Mouse (Mus musculus) adrenal gland, adult 2 months (tissue): ENCODE data around the gene Ccl8. TPM values are rescaled to one million over a fixed set of nuclear protein-coding genes. Genes with fewer than 3 reads are reported as not detected.

Experiments used
- DNase-seq: peaks from one replicate; pipeline ENCODE4 v3.0.0; 2021
- long read RNA-seq: library from polyadenylated mRNA; stranded (forward); transcript quantifications from one replicate; pipeline ENCODE4 v2.0.0, GENCODE M21; 2021
- polyA plus RNA-seq: library from polyadenylated mRNA; depleted of rRNA; stranded (reverse); fragments of >200 nt; gene quantifications from 2 replicates; pipeline ENCODE4 v1.2.3, GENCODE M21; 2012; rRNA removed
- total RNA-seq, 2 experiments: library from RNA; stranded (reverse); gene quantifications; 2 replicates each; pipeline ENCODE4 v1.2.3; 2021

The Ccl8 gene
- total RNA-seq (under 1 TPM in 1 of 2 experiments, not detected in 1; 0.63 TPM), polyA plus RNA-seq (0.25 TPM in 1 of 2 replicates, not detected in the other)
- long read RNA-seq, partial matches to known transcripts, result 2 of 2 reads
- long read RNA-seq, other reads (novel, unspliced or antisense), result 0 of 2 reads

DNA sequence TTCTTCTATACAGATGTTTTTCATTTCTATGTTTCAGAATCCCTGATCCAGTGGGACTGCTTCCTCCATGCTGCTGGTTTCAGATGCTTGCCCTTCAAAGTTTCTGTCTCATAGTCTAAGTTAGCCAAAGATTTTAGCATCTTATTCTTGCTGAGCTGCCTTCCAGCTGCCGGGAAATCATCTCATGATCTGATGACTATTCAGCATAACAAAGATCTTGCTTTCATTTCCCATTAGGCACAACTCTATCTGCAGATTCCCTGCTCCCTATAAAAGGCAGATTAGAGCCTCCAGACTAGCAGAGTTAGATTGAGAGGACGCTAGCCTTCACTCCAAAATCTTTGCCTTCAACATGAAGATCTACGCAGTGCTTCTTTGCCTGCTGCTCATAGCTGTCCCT, at the start of gene Ccl8:
Ccl8 (plus strand) TSS at position 301 of the 400 bp plus-strand sequence.
- no peak for DNase-seq

DNA sequence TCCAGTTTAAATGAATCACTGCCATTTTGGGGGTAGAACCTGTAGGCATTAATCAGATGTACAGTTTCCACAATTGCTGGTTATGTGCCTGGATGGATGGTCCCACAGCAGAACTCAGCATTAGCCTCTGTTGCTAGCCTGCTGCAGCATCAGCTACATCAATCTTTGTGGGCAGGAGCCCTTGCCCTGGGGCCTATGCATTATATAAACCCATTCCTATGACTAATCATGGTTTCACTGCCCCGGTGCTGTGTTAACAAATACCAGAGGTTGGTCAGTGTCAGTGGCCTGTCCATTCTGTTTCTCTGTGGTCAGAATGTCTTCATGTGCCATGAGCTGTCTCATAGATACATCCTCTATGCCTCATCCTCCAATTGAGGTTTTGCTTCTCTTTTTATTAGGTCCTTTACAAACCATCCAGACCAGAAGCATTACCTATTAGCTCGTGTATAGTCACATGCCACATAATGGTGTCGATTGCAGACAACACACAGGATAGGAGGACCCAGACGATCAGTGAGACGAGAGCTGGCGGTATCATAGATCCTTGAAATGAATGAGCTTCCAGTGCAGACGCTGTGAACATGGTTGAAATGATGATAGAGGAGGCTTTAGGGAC, 47.9 kb upstream of the Ccl8 start:
- DNase-seq, result peak; percentile 4

DNA sequence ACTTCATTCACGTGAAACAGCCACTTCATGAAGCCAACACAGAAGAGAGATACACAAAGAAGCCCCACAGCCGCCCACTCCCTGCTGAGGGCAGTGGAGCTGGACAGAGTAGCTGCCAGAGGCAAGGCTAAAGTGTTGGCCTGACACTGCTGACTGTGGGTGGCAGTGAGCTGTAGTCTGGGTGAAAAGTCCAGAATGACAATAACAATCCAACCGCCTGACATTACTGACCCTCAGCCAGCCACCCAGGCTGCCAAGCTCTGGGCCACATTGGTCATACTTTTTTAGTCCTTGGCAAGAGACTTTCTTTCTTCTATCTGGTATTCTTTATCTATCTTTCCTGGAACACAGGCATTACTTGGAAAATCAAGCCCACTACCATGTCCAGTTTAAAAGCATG, 43.9 kb upstream of the Ccl8 start:
- no peak for DNase-seq

DNA sequence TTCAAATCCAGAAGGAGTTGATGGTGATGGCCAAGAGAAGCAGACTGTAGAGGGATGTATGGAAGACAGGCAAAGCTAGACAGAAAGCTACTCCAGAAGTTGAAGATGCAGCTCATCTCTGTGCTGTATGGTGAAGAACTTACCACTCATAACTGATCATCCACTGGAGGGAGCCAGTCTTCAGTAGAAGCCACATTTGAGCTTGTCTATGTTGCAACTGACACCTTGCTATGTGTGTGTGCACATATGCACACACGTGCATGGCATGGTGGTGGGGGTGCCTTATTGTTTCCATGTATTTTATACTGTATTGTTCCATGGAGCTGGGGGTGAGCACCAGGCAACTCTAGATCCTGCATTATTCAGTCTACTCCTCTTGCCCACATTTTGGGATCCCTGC, 42.6 kb upstream of the Ccl8 start:
- DNase-seq, result no peak

DNA sequence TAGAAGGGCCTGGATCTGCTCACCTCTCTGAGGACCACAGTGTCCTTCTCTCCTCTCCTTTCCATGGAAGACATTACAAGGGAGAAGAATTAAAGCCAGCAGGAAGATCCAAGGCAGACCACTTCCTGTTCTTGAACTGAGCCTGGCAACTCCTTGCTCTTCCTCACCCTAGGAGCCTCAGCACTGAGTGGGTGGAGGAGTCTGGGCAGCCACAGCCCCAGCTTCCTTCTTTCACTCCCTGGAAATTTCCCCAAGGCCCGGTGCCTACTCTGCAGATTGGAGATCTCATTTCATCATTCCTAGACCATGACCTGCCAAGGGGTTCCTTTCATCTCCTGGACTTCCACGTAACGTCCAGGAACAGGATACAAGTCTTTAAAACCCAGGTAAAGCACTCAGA, 42.0 kb upstream of the Ccl8 start:
- no peak for DNase-seq

DNA sequence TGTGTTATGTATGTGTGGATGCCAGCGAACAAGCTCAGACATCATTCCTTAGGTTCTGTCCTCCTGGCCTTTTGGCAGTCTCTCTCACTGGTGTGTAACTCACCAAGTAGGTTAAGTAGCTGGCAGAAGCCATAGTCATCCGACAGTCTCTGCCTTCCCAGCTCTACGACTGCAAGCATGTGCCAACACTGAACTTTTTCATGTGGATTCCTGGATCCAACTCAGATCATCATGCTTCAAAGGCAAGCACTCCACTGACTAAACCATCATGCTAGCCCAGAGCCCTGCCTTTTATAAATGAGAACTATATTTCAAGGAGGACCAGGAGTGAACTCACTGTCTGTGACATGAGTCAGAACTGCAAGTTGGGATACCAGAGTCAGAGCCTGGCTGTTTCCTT, 41.3 kb upstream of the Ccl8 start:
- DNase-seq, result no peak

DNA sequence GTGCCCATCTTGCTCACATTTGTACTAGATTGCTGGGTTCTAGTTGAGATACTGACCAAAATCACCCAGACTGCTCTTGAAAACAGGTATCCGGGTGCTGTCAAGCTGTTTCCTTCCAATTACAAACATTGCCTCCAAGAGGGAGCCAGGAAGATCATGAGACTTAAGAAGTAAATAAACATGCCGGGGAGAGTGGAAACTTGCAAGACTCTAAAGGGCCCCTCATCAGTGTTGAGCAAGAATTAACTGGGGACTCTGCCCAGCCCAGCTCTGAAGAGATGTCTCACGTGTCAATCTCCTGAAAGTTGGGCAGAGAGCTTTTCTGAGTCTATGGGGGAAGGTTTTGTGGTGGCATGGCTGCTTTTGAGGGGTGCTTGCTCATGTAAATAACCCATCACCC, 38.0 kb upstream of the Ccl8 start:
- DNase-seq, result no peak

DNA sequence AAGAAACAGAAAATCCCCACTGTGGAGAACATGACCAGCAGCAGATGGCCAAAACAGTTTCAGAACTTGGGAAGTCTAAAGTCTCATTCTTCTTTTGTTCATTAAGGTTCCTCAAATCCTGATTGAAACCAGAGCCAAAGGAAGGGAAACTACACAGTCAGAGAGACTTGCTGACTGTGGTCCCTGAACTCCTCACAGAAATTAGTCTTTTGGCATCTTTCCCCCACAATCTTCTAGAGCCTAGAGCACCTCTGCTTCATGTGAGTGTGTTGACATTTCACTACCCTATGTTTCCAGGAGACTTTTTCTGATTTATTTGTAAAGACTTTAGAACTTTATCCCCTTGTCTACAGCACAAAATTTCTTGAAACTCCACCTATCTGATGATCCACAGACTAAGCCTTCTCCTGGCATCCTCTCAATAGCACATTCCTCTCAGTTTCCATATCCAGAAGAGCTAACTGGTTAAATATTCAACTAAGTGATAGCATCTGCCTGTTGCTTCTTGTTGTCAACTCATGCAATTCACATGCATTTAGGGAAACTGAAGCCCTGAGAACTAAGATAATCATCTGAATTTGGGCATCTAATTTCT, 36.8 kb upstream of the Ccl8 start:
- no peak for DNase-seq

DNA sequence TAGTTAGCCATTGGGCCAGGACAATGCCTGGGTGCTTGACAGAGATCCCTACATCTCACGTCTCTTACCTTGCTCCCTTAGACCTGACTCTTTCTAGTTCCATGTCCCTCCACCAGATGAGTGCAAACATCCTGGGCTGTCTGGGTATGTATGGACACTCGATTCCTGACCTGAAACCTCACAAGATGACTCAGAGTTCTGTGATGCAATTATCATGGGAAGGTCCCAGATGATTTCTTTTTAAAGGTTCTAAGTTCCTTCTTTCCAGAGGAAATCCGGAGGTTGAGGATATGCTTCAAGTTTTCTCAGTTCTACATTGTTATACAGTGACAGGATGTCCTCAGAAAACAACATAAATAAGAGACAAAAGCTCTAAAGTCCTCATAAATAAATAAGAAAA, 34.1 kb upstream of the Ccl8 start:
- no peak for DNase-seq

DNA sequence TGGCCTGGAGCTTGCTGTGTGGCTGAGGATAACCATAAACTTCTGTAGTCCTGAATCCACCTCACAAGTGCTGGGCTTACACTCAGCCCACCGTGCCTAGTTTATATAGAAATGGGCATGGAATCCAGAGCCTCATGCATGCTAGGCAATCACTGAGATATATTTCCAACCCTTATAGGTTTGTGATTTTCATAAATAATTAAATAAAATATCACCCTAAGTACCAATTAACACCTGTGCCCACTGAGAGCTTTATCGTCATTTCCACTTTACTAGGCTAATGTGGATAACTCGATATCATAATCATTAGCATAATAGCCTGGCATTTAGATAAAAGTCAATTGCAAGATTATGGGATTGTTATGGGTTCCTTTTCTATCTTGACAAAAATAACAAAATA, 30.6 kb upstream of the Ccl8 start:
- no peak for DNase-seq

DNA sequence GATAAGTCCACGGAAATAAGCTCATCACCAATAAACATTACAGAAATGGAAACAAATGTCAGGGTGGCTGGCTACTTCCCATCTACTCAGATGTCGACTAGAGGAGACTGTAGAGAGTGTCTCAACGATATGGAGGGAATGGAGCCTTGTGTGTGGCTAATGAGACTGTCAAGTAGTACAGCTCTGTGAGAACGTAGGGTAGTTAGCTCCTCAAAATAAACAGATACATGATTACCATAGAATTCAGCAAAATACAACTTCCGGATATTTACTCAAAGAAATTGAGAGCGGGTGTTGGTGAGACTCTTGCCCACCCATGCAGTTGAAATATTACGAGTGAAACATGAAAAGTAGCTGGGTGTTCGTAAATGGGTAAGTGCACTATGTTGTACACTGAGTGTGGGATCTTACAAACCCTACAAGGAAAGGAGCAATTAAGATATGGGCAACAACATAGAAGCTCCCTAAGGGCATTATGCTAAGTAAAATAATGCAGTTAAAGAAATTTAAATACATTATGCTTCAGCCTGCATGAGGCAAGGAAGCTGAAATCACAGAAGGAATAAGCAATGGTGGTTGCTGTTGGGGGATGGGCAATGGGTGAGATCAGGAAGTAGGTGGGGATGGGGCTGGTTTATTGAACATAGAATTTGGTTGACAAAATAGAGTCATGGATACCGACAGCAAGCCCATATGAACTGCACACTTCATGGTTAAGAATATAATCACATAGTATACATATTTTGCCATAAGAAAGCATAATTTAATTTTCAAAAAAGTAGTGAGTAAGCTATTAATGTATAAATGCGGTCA, 15.3 kb upstream of the Ccl8 start:
- DNase-seq, result no peak

DNA sequence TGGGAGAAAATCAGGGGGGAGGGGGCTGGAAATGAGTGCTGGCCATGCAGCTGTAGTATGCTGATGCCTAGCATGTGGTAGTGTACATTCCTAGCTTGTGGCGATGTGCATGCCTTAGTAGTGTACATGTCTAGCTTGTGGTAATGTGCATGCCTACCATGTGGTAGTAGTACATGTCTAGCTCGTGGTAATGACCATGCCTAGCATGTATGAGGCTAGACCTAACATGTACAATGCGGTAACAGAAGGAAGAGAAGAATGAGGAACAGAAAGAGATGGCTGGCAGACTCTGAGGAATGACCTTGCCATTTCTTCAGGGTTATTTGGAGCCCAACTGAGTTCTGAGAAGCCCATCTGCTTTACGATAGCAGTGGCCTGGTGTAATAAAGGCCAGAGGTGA, 13.9 kb upstream of the Ccl8 start:
- DNase-seq, result no peak

DNA sequence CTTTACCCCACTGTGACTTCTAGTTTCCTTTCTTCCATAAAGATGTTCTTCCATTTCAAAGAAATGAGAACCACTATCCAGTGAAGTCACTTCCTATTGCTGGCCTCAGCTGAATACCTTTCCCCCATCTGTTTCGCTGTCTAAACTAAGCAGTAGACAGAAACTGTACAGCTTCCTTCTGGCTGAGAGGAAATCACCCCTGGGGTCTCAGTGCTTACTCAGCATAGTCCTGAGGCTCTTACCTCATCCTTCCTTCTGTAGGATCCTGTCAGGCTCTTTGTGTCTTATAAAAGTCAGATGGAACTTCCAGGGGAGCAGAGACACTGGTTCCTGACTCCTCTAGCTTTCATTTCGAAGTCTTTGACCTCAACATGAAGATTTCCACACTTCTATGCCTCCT, 13.5 kb upstream of the Ccl8 start, which contains the start of gene Ccl12:
Ccl12 (plus strand) TSS at position 317 of the 400 bp plus-strand sequence.
- no peak for DNase-seq

DNA sequence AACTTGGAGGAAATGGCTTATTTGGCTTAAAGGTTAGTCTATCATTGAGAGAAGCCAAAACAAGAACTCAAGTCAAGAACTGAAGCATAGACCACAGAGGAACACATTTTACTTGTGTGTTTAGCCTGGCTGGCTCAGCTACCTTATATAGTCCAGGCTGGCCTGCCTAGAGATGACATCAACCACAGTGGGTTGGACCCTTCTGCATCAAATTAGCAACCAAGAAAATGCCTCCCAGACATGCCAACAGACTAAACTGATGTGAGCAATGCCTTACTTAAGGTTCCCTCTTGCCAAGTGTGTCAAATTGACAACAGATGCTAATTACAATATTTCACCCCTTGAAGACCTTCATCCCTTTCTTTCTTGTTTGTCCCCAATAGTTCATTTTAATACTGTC, 5.4 kb upstream of the Ccl8 start:
- no peak for DNase-seq

DNA sequence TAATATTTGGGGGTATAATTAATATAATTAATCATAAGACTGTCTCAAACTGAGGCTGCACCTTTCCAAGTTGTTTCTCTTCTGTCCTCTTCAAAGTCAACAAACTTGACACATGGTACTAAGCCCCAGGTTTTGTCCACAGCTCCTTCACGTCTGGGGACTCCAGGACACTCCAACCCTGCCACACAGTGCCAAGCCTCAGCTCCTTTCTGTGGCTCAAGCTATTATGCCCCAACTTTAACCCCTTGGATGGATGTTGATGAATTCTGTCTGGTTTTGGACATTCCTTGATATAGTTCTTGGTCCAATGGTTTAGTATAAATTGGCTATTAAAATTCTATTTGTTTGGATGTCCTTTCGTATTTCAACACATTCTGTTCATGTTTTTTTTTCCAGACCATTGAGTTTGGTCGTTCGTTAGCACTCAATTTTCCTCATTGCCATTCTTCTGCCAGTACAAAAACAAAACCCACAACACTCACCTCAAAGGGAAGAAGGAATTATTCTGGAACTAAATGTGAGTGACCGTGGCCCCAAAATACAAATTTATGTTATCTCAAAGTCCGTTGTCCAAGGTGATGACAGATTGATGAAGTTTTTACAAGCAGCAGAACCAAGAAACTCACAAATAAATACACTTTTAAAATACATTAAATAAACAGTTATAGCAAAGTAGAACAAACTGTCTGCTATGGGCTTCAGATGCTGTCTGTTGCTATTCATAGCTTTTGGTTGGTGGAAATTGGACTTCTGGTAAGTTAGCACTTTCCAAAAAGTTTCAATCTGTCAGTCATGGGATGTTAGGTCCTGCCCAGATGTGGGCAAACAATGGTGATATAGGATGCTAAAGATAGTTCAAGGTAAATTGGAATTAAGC, 4.4 kb upstream of the Ccl8 start:
- no peak for DNase-seq

DNA sequence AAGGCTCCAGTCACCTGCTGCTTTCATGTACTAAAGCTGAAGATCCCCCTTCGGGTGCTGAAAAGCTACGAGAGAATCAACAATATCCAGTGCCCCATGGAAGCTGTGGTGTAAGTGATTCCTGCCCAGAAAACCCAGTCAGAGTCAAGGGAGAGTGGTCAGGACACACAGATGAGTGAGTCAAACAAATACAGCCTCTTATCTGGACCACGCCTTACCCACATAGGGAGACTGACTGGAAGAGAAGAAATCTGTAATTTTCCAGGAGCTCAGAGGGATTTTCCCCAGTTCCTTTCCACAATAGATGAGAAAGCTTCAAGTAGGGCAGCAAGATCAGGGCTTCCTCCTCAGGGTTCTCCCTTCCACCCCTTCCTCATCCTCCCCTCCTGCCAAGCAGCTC, 1.1 kb downstream of the Ccl8 start:
- DNase-seq, result no peak

DNA sequence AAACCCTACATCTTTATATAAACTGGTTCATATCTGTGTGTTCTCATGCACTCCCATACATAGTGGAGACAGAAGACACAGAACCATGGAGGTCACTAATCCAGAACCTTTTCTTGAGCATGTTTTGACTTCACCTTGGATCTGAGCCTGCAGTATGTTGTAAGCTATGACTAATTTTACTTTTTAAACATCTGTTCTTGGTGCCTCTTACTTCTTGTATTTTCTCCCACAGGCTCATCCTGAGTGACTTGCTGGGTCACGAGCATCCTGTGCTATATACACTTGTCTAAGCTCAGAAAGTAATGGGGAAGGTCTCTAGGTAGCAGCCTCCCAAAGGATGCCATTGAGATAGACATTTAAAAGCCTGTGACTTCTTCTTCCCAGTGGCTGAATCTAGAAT, 18.0 kb downstream of the Ccl8 start:
- DNase-seq, result no peak

DNA sequence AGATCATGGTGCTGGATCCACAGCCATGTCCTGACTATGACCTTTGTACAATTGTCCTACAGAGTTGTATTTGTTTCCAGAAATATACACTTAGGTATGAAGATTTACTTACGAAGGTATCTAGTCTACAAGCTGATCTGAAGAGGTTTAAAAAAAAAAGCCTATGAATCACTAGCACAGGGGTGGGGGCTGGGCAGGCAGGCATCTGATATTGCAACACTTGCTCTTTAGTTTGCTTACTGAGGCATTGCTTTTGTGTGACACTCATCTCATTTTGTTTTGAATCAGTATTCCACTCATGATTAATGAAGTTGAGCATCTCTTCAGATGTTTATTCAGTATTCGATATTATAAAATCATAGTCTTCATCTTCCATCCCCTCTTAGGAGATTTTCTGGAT, 21.2 kb downstream of the Ccl8 start:
- peak; percentile 13 for DNase-seq

DNA sequence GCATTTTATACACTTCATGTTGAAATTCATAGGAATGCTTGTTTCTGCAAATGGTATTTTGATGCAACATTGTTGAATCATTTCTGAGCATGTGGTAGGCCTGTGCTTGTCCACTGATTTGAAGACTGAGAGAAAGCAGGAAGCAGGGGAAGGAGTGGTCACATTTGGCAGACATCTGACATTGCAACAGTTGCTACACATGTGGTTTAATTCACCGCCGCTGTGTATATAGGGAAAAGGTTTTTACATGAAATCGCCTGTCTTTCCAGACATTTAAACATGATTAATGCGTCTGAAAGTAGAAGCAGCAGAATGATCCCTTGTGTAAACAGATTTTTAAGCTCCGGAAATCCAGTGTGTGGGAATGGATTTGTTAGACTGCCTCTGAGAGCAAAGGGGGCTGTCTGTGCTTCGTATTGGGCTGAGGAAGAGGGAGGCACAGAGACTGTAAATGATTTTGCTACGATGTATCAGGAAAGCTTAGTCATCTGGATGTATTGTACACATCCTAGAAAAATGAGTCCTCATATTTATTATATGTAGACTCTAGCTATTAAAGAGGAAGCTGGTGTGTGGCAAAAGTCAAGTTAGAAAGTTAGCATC, 24.6 kb downstream of the Ccl8 start:
- no peak for DNase-seq

DNA sequence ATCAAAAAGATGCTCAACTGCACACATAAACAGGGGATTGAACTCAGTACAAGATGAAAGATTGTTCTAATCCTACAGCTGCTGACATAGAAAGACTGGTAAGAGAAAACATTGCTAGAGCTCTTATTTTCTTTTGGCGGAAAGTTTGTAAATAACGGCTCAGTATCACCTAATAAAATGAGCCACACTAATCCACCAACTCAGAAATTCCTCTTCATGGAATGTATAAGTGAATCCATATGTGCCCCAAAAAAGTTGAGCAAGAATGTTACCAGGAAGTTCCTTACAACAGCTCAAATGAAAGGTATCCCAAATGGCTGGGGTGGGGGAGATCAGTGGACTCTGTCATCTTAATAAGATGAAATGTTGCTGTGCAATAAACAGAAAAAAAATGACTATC, 44.1 kb downstream of the Ccl8 start:
- DNase-seq, result no peak

DNA sequence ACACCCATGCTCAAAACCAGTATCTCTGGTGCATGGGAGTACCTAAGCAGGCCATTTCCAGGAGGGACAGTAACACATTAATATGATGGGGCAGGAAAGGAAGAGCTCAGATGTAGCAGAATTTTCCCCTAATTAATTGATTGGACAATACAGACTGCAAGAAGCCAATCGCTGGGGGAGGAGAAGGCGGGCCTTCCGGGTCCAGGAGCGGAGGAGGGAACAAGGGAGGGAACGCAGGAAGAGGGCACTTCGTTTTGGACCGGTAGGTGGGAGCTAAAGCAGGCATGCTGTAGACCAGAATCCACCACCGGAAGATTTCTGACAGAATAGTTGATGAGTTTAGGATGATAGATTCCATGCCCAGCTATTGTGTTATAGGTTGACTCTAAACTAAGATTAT, 48.3 kb downstream of the Ccl8 start:
- no peak for DNase-seq
